Mouse (Mus musculus) pancreas, adult 10 weeks (tissue): Measurements from ENCODE around the gene Rhox2b. TPM values are rescaled to one million over a fixed set of nuclear protein-coding genes. Genes with fewer than 3 reads are reported as not detected.

Source experiments
- polyA plus RNA-seq: library from polyadenylated mRNA; stranded (reverse); fragments of 350-450 nt; fragmentation: Illumina TruSeq; extraction: RNeasy Lipid Tissue Mini Kit (QIAGEN cat#74804); gene quantifications from one replicate; pipeline ENCODE4 v1.2.3, GENCODE M21; 2015; ENCODE audit warnings: low read depth, low replicate concordance; ENCODE audit not compliant: insufficient read depth

Gene Rhox2b
- not detected for polyA plus RNA-seq

GRCm38 (mm10) chrX:37411767-37412166 lies at the start of gene Rhox2b:
TSS of gene Rhox2b (plus strand) at chrX:37412067.

GRCm38 (mm10) chrX:37379728-37380127 lies 32.1 kb upstream of the Rhox2b start, which contains the start of gene Rhox3a2:
TSS of gene Rhox3a2 (plus strand) at chrX:37380028.

GRCm38 (mm10) chrX:37390548-37390947 lies 21.3 kb upstream of the Rhox2b start, which contains the start of gene Rhox4a2:
TSS of gene Rhox4a2 (plus strand) at chrX:37390848.

GRCm38 (mm10) chrX:37432194-37432593 lies 20.3 kb downstream of the Rhox2b start, which contains the start of gene Rhox4b:
TSS of gene Rhox4b (plus strand) at chrX:37432494.

GRCm38 (mm10) chrX:37453380-37453779 lies 41.5 kb downstream of the Rhox2b start, which contains the start of gene Rhox2c:
TSS of gene Rhox2c (plus strand) at chrX:37453680.

GRCm38 (mm10) chrX:37458285-37458684 lies 46.4 kb downstream of the Rhox2b start, which contains the start of gene Rhox3c:
TSS of gene Rhox3c (plus strand) at chrX:37458585.

Other genes starting within 250 kb of the Rhox2b start
- gene Akap14, start 243.2 kb upstream of the Rhox2b start, polyA plus RNA-seq, result not detected
- 85.0 TPM for gene Ndufa1, start 220.9 kb upstream of the Rhox2b start, polyA plus RNA-seq
- gene Rnf113a1, start 220.8 kb upstream of the Rhox2b start, polyA plus RNA-seq, result 1.2 TPM
- not detected for gene Gm9, start 201.0 kb upstream of the Rhox2b start, polyA plus RNA-seq
- not detected for gene Rhox1, start 189.8 kb upstream of the Rhox2b start, polyA plus RNA-seq
- gene Rhox2a, start 167.1 kb upstream of the Rhox2b start, polyA plus RNA-seq, result not detected
- gene Rhox3a, start 162.1 kb upstream of the Rhox2b start, polyA plus RNA-seq, result not detected
- gene Rhox4a, start 146.7 kb upstream of the Rhox2b start, polyA plus RNA-seq, result not detected
- not detected for gene Rhox3a2, start 32.0 kb upstream of the Rhox2b start, polyA plus RNA-seq
- gene Rhox4a2, start 21.2 kb upstream of the Rhox2b start, polyA plus RNA-seq, result not detected
- gene Rhox4b, start 20.4 kb downstream of the Rhox2b start, polyA plus RNA-seq, result not detected
- not detected for gene Rhox2c, start 41.6 kb downstream of the Rhox2b start, polyA plus RNA-seq
- gene Rhox3c, start 46.5 kb downstream of the Rhox2b start, polyA plus RNA-seq, result not detected
- not detected for gene Rhox4c, start 68.3 kb downstream of the Rhox2b start, polyA plus RNA-seq
- not detected for gene Rhox2d, start 81.4 kb downstream of the Rhox2b start, polyA plus RNA-seq
- gene Rhox4d, start 102.3 kb downstream of the Rhox2b start, polyA plus RNA-seq, result not detected
- gene Rhox2e, start 118.4 kb downstream of the Rhox2b start, polyA plus RNA-seq, result not detected
- gene Rhox3e, start 130.0 kb downstream of the Rhox2b start, polyA plus RNA-seq, result not detected
- not detected for gene Rhox4e, start 145.3 kb downstream of the Rhox2b start, polyA plus RNA-seq
- gene Rhox2f, start 159.3 kb downstream of the Rhox2b start, polyA plus RNA-seq, result not detected
- gene Rhox3f, start 168.9 kb downstream of the Rhox2b start, polyA plus RNA-seq, result not detected
- not detected for gene Rhox4f, start 195.6 kb downstream of the Rhox2b start, polyA plus RNA-seq
- not detected for gene Rhox3g, start 216.5 kb downstream of the Rhox2b start, polyA plus RNA-seq
- gene Rhox2g, start 231.4 kb downstream of the Rhox2b start, polyA plus RNA-seq, result not detected
- gene Rhox4g, start 239.3 kb downstream of the Rhox2b start, polyA plus RNA-seq, result not detected